9 mouse cellular contexts compared by ENCODE assay signal in genomic region chr8:79339555-79339954, GRCm38 (mm10). TPM values are rescaled to one million over a fixed set of nuclear protein-coding genes. Genes with fewer than 3 reads are reported as not detected.
DNase-seq lines count a peak whose midpoint lies in the region; ATAC-seq and TF ChIP-seq lines count a peak whose summit lies in the region.
"Had no signal": no experiment of that assay in that cellular context is flagged by ENCODE, and none has a peak within 500 bp of the region (broad histone marks: within the 10 kb centered on the region; RNA-seq: fewer than 3 reads in every experiment).

No protein-coding gene starts in this region.

- no peaks in the 10 kb centered on the region for H3K4me1 ChIP-seq in hindbrain, postnatal 0 days (ENCODE audit: insufficient read depth, low read length)
- no peaks in the 10 kb centered on the region for H3K4me1 ChIP-seq in hindbrain, embryonic 14.5 days (replicated peaks; ENCODE audit: control insufficient read depth, insufficient read depth, low read length)
- H3K4me1 ChIP-seq in olfactory bulb, adult 2 months (ENCODE audit: control insufficient read depth, insufficient read depth, low read length): no peaks in the 10 kb centered on the region
- H3K4me1 ChIP-seq: embryonic facial prominence, embryonic 12.5 days had no signal

- 74% methylated on average over 9 of the region's 9 CpGs for WGBS in hindbrain, postnatal 0 days
- WGBS in hindbrain, embryonic 14.5 days: 81% methylated on average over 9 of the region's 9 CpGs
- WGBS in olfactory bulb, adult 2 months: 62% methylated on average over 9 of the region's 9 CpGs

- H3K36me3 ChIP-seq in hindbrain, postnatal 0 days (ENCODE audit: insufficient read depth, low read length): peaks cover 48% of the 10 kb centered on the region
- H3K36me3 ChIP-seq in hindbrain, embryonic 14.5 days (replicated peaks; ENCODE audit: control insufficient read depth, insufficient read depth): peaks cover 74% of the 10 kb centered on the region

- intact Hi-C loops in heart, postnatal 10 days (cut with DNase I): no loop called here

- H3K4me3 ChIP-seq in hindbrain, postnatal 0 days (ENCODE audit: low read length): no peak overlapping the region
- no peak overlapping the region for H3K4me3 ChIP-seq in hindbrain, embryonic 14.5 days (replicated peaks; ENCODE audit: low read length)
- no peak overlapping the region for H3K4me3 ChIP-seq in olfactory bulb, adult 2 months (ENCODE audit: insufficient read depth, low read depth, low read length)
- H3K4me3 ChIP-seq: embryonic facial prominence, embryonic 12.5 days had no signal

- no peak overlapping the region for H3K27ac ChIP-seq in hindbrain, postnatal 0 days
- H3K27ac ChIP-seq in hindbrain, embryonic 14.5 days: no peak overlapping the region
- no peak overlapping the region for H3K27ac ChIP-seq in olfactory bulb, adult 2 months (ENCODE audit: insufficient read depth, low read depth, low read length)
- H3K27ac ChIP-seq: embryonic facial prominence, embryonic 12.5 days had no signal

- H3K27me3 ChIP-seq in hindbrain, postnatal 0 days (ENCODE audit: insufficient read depth, low read length): no peaks in the 10 kb centered on the region
- H3K27me3 ChIP-seq in hindbrain, embryonic 14.5 days (ENCODE audit: control insufficient read depth, insufficient read depth, low read length): no peaks in the 10 kb centered on the region
- H3K27me3 ChIP-seq: embryonic facial prominence, embryonic 12.5 days had no signal

- TF ChIP-seq CTCF in hindbrain, postnatal 0 days (IDR thresholded peaks at IDR 0.05; ENCODE audit: low read depth): peak; percentile 66
- peak; percentile 44 for TF ChIP-seq CTCF in olfactory bulb, adult 2 months (IDR thresholded peaks at IDR 0.05; ENCODE audit: insufficient read depth, low read depth, low read length)

- TF ChIP-seq POLR2A in olfactory bulb, adult 2 months (IDR thresholded peaks at IDR 0.05; ENCODE audit: insufficient read depth, low read depth, low read length): no peak

- no peaks in the 10 kb centered on the region for H3K9me3 ChIP-seq in hindbrain, postnatal 0 days (ENCODE audit: low read length)
- H3K9me3 ChIP-seq in hindbrain, embryonic 14.5 days (ENCODE audit: control insufficient read depth, low read length): no peaks in the 10 kb centered on the region
- H3K9me3 ChIP-seq: embryonic facial prominence, embryonic 12.5 days had no signal

- no peak overlapping the region for H3K4me2 ChIP-seq in hindbrain, postnatal 0 days (ENCODE audit: low read depth, low read length)
- no peak overlapping the region for H3K4me2 ChIP-seq in hindbrain, embryonic 14.5 days (replicated peaks)
- H3K4me2 ChIP-seq: embryonic facial prominence, embryonic 12.5 days had no signal

- peak; percentile 46 for DNase-seq in hindbrain, postnatal 0 days (ENCODE audit: low spot score)
- DNase-seq in hindbrain, embryonic 14.5 days (ENCODE audit: low spot score): no peak
- peak; percentile 36 to 45 for DNase-seq in B cell, adult 2 months
- peak; percentile 51 for DNase-seq in ES-CJ7 (ENCODE audit: low read depth, low spot score)
- peak; percentile 45 to 59 for DNase-seq in heart, postnatal 10 days
- DNase-seq in MN1 (ENCODE audit: low spot score): no peak
- no peak for DNase-seq in yolk sac, embryonic 10.5 days (ENCODE audit: low spot score)

- ATAC-seq in hindbrain, postnatal 0 days: 0 out of 2 replicates have a peak, but pooled peaks have one; percentile 49
- ATAC-seq in hindbrain, embryonic 14.5 days (ENCODE audit: low FRiP score): no peak

- H3K9ac ChIP-seq in hindbrain, postnatal 0 days (replicated peaks; ENCODE audit: low read length): no peak overlapping the region
- H3K9ac ChIP-seq in hindbrain, embryonic 14.5 days: no peak overlapping the region
- H3K9ac ChIP-seq: embryonic facial prominence, embryonic 12.5 days had no signal

RNA-seq across cellular contexts. Expression of gene Mmaa, which starts 44.8 kb away (rescaled TPM):
- total RNA-seq in hindbrain, postnatal 0 days (2014; rRNA removed): 6.8 and 7.9 TPM in 2 replicates
- 11.5 and 12.9 TPM in 2 replicates for polyA plus RNA-seq in hindbrain, postnatal 0 days (2015; fragmentation: Nextera tagmentation; extraction: Ambion mirVana)
- 15.6 and 15.9 TPM in 2 replicates for polyA plus RNA-seq in hindbrain, embryonic 14.5 days (2014; fragmentation: Nextera tagmentation; extraction: Ambion mirVana)
- 10 to 100 TPM; 23.6 to 24.6 TPM for total RNA-seq in heart, postnatal 10 days (2021)
- polyA plus RNA-seq in olfactory bulb, adult 2 months (2012; ENCODE audit: insufficient read depth, insufficient read length, low replicate concordance, missing spikeins): not detected in 2 replicates

RNA-seq across cellular contexts. Expression of gene Smad1, which starts 59.8 kb away (rescaled TPM):
- total RNA-seq in hindbrain, postnatal 0 days (2014; rRNA removed): 69.8 and 77.2 TPM in 2 replicates
- 49.1 and 50.1 TPM in 2 replicates for polyA plus RNA-seq in hindbrain, postnatal 0 days (2015; fragmentation: Nextera tagmentation; extraction: Ambion mirVana)
- 75.5 and 84.3 TPM in 2 replicates for polyA plus RNA-seq in hindbrain, embryonic 14.5 days (2014; fragmentation: Nextera tagmentation; extraction: Ambion mirVana)
- total RNA-seq in heart, postnatal 10 days (2021): 10 to 100 TPM; 32.7 to 33.8 TPM
- not detected in 2 replicates for polyA plus RNA-seq in olfactory bulb, adult 2 months (2012; ENCODE audit: insufficient read depth, insufficient read length, low replicate concordance, missing spikeins)

Comparison
In these comparisons a context has a peak if more than half of its experiments do, and no peak if none do; other contexts are left out.
1. DNase-seq: peak in hindbrain, postnatal 0 days (single experiment), B cell, adult 2 months (2 of 2), ES-CJ7 (single experiment) and heart, postnatal 10 days (2 of 2); none in hindbrain, embryonic 14.5 days (single experiment), MN1 (single experiment) and yolk sac, embryonic 10.5 days (single experiment).